Mouse (Mus musculus): Measurements from ENCODE around the gene Cadps2. TPM values are rescaled to one million over a fixed set of nuclear protein-coding genes. Genes with fewer than 3 reads are reported as not detected.

The Cadps2 gene
- total and polyA plus RNA-seq, 3 experiments = not detected

- no peak overlapping the region for H3K4me3 ChIP-seq (replicated peaks in 1 of 3; ENCODE audit: low read depth in 2 of 3, low read length in 2 of 3, poor library complexity in 1 of 3)
- H3K79me2 ChIP-seq (replicated peaks; ENCODE audit: control insufficient read depth, extremely low read depth, insufficient read depth, poor library complexity, severe bottlenecking) = no peaks in the 10 kb centered on the region
- H3K27ac ChIP-seq (ENCODE audit: insufficient read depth, low read depth) = no peak overlapping the region
- H3K27me3 ChIP-seq (replicated peaks) = no peaks in the 10 kb centered on the region
- no peak for DNase-seq (ENCODE audit: extremely low read depth)
- no peak overlapping the region for H3K9ac ChIP-seq (ENCODE audit: insufficient read depth, low read depth)
- H3K9me3 ChIP-seq (replicated peaks; ENCODE audit: low read length) = no peaks in the 10 kb centered on the region
- in situ Hi-C loops (cut with MboI; ENCODE audit: low pct_ligation_motif_present, low pct_unique_long_range_greater_than_20kb, low sequenced_read_pairs) (no loop called here), dilution Hi-C loops (cut with MboI; ENCODE audit: extremely low pct_ligation_motif_present, extremely low pct_unique_long_range_greater_than_20kb, low sequenced_read_pairs) (no loop called here)
- H3K4me1 ChIP-seq (ENCODE audit: control insufficient read depth in 1 of 2, insufficient read depth in 2 of 2) = no peaks in the 10 kb centered on the region
- TF ChIP-seq SIN3A (IDR thresholded peaks at IDR 0.05; ENCODE audit: low read length) (no peak), NRF1 (IDR thresholded peaks at IDR 0.05; ENCODE audit: low read depth, low read length) (no peak), USF1 (IDR thresholded peaks at IDR 0.05; ENCODE audit: low read depth, low read length) (no peak), IRF4 (IDR thresholded peaks at IDR 0.05; ENCODE audit: low read depth, low read length) (no peak), NELFE (IDR thresholded peaks at IDR 0.05; ENCODE audit: low read depth, low read length) (no peak), ZMIZ1 (IDR thresholded peaks at IDR 0.05; ENCODE audit: low read depth, low read length) (no peak), MAFK (IDR thresholded peaks at IDR 0.05; ENCODE audit: insufficient replicate concordance, low read length) (no peak), POLR2A (IDR thresholded peaks at IDR 0.05; ENCODE audit: low read depth, low read length) (no peak), ZC3H11A (IDR thresholded peaks at IDR 0.05; ENCODE audit: low read depth, low read length) (no peak), MAZ (IDR thresholded peaks at IDR 0.05; ENCODE audit: low read depth, low read length) (no peak), GABPA (IDR thresholded peaks at IDR 0.05; ENCODE audit: insufficient replicate concordance, low read depth, low read length) (no peak), CHD2 (IDR thresholded peaks at IDR 0.05; ENCODE audit: low read length) (no peak), POLR2AphosphoS2 (IDR thresholded peaks at IDR 0.05; ENCODE audit: low read depth, low read length) (no peak), CHD1 (IDR thresholded peaks at IDR 0.05; ENCODE audit: low read depth, low read length) (no peak), TBP (conservative IDR thresholded peaks at IDR 0.05; ENCODE audit: low read depth, low read length) (no peak), ZKSCAN1 (IDR thresholded peaks at IDR 0.05; ENCODE audit: borderline replicate concordance, low read depth, low read length) (no peak), UBTF (IDR thresholded peaks at IDR 0.05; ENCODE audit: low read depth, low read length) (no peak), E2F4 (IDR thresholded peaks at IDR 0.05; ENCODE audit: insufficient replicate concordance, low read depth, low read length) (no peak), JUND (conservative IDR thresholded peaks at IDR 0.05; ENCODE audit: low read depth, low read length) (no peak)
- H3K36me3 ChIP-seq (replicated peaks in 1 of 2; ENCODE audit: control insufficient read depth in 1 of 2, insufficient read depth in 1 of 2, low read length in 1 of 2) = no peaks in the 10 kb centered on the region
- H3K4me2 ChIP-seq (ENCODE audit: insufficient read depth, low read depth, poor library complexity, severe bottlenecking) = no peak overlapping the region
Measured at GRCm38 (mm10) chr6:23635208-23635607, 204.0 kb downstream of the Cadps2 start.

GRCm38 (mm10) chr6:23634016-23634415 is 205.2 kb downstream of the Cadps2 start:
- no peak for DNase-seq (ENCODE audit: extremely low read depth)
- Histone ChIP-seq H3K9me3 (replicated peaks; ENCODE audit: low read length) (no peaks in the 10 kb centered on the region), H3K27me3 (replicated peaks) (no peaks in the 10 kb centered on the region), H3K9ac (ENCODE audit: insufficient read depth, low read depth) (no peak overlapping the region), H3K4me3 (replicated peaks in 1 of 3; ENCODE audit: low read depth in 2 of 3, low read length in 2 of 3, poor library complexity in 1 of 3) (no peak overlapping the region), H3K79me2 (replicated peaks; ENCODE audit: control insufficient read depth, extremely low read depth, insufficient read depth, poor library complexity, severe bottlenecking) (no peaks in the 10 kb centered on the region), H3K4me2 (ENCODE audit: insufficient read depth, low read depth, poor library complexity, severe bottlenecking) (no peak overlapping the region), H3K27ac (ENCODE audit: insufficient read depth, low read depth) (no peak overlapping the region), H3K4me1 (ENCODE audit: control insufficient read depth in 1 of 2, insufficient read depth in 2 of 2) (no peaks in the 10 kb centered on the region), H3K36me3 (replicated peaks in 1 of 2; ENCODE audit: control insufficient read depth in 1 of 2, insufficient read depth in 1 of 2, low read length in 1 of 2) (no peaks in the 10 kb centered on the region)
- in situ Hi-C loops (cut with MboI; ENCODE audit: low pct_ligation_motif_present, low pct_unique_long_range_greater_than_20kb, low sequenced_read_pairs) = no loop called here
- dilution Hi-C loops (cut with MboI; ENCODE audit: extremely low pct_ligation_motif_present, extremely low pct_unique_long_range_greater_than_20kb, low sequenced_read_pairs) = no loop called here
- TF ChIP-seq ZC3H11A (IDR thresholded peaks at IDR 0.05; ENCODE audit: low read depth, low read length) = no peak
- no peak for TF ChIP-seq MAX (IDR thresholded peaks at IDR 0.05; ENCODE audit: low read length)
- no peak for TF ChIP-seq E2F4 (IDR thresholded peaks at IDR 0.05; ENCODE audit: insufficient replicate concordance, low read depth, low read length)
- no peak for TF ChIP-seq GABPA (IDR thresholded peaks at IDR 0.05; ENCODE audit: insufficient replicate concordance, low read depth, low read length)
- no peak for TF ChIP-seq NELFE (IDR thresholded peaks at IDR 0.05; ENCODE audit: low read depth, low read length)
- TF ChIP-seq ZMIZ1 (IDR thresholded peaks at IDR 0.05; ENCODE audit: low read depth, low read length) = no peak
- TF ChIP-seq POLR2AphosphoS2 (IDR thresholded peaks at IDR 0.05; ENCODE audit: low read depth, low read length) = no peak
- TF ChIP-seq TCF12 (IDR thresholded peaks at IDR 0.05; ENCODE audit: low read depth, low read length) = no peak
- no peak for TF ChIP-seq CTCF (conservative IDR thresholded peaks at IDR 0.05 in 1 of 2, IDR thresholded peaks at IDR 0.05 in 1 of 2; ENCODE audit: low read depth in 2 of 2, low read length in 2 of 2)

All from CH12.LX (cell line).